Mouse (Mus musculus): ENCODE results near the gene Chmp5. TPM values are rescaled to one million over a fixed set of nuclear protein-coding genes. Genes with fewer than 3 reads are reported as not detected.

The Chmp5 gene
- polyA plus RNA-seq (2014; fragmentation: Nextera tagmentation; extraction: Ambion mirVana), result 70.7 and 74.6 TPM in 2 replicates

GRCm38 (mm10) chr4:40948160-40948708 lies at the start of gene Chmp5, which contains the start of gene Bag1:
Chmp5 (plus strand) TSS chr4:40948407.
Bag1 (minus strand) TSS chr4:40948294.
- peak; percentile 97 for ATAC-seq (replicated peaks; ENCODE audit: low FRiP score)

GRCm38 (mm10) chr4:40898476-40899044 lies 49.6 kb upstream of the Chmp5 start:
- H3K4me2 ChIP-seq, result no peak overlapping the region
- no peak overlapping the region for H3K4me3 ChIP-seq (ENCODE audit: low read depth, low read length)
- no peak overlapping the region for H3K27ac ChIP-seq (ENCODE audit: low read depth, low read length)
- WGBS, result 79% methylated on average over 6 of the region's 6 CpGs
- DNase-seq (ENCODE audit: low spot score), result no peak
- H3K4me1 ChIP-seq (replicated peaks; ENCODE audit: control insufficient read depth, insufficient read depth, low read length), result no peaks in the 10 kb centered on the region; the same call in 1 of the 2 replicates
- H3K9me3 ChIP-seq (ENCODE audit: control insufficient read depth, low read length), result no peaks in the 10 kb centered on the region
- no peaks in the 10 kb centered on the region for H3K27me3 ChIP-seq (replicated peaks; ENCODE audit: control insufficient read depth, insufficient read depth, low read length)
- ATAC-seq (replicated peaks; ENCODE audit: low FRiP score), result no peak
- no peaks in the 10 kb centered on the region for H3K36me3 ChIP-seq (ENCODE audit: control insufficient read depth, insufficient read depth, low read length)
- no peak overlapping the region for H3K9ac ChIP-seq (ENCODE audit: low read depth, low read length)

More at GRCm38 (mm10) chr4:40948160-40948708, at the start of gene Chmp5, which contains the start of gene Bag1:
- H3K4me3 ChIP-seq (ENCODE audit: low read depth, low read length), result peak within 1 kb of the TSS; percentile 93
- no peaks in the 10 kb centered on the region for H3K27me3 ChIP-seq (replicated peaks; ENCODE audit: control insufficient read depth, insufficient read depth, low read length)
- peak within 1 kb of the TSS; percentile 92 for H3K9ac ChIP-seq (ENCODE audit: low read depth, low read length)
- WGBS, result under 1% methylated on average over 50 of the region's 50 CpGs
- H3K9me3 ChIP-seq (ENCODE audit: control insufficient read depth, low read length), result no peaks in the 10 kb centered on the region
- peak within 1 kb of the TSS; percentile 90 for H3K4me2 ChIP-seq
- peak within 1 kb of the TSS; percentile 78 for H3K27ac ChIP-seq (ENCODE audit: low read depth, low read length)
- peaks cover 20% of the 10 kb centered on the region for H3K36me3 ChIP-seq (ENCODE audit: control insufficient read depth, insufficient read depth, low read length)
- peaks cover 17% of the 10 kb centered on the region for H3K4me1 ChIP-seq (replicated peaks; ENCODE audit: control insufficient read depth, insufficient read depth, low read length)
- peak; percentile 98 for DNase-seq (ENCODE audit: low spot score)

- no peak overlapping the region for H3K4me3 ChIP-seq (ENCODE audit: low read depth, low read length)
- 77% methylated on average over 2 of the region's 2 CpGs for WGBS
- no peaks in the 10 kb centered on the region for H3K9me3 ChIP-seq (ENCODE audit: control insufficient read depth, low read length)
- H3K27me3 ChIP-seq (replicated peaks; ENCODE audit: control insufficient read depth, insufficient read depth, low read length), result no peaks in the 10 kb centered on the region
- H3K36me3 ChIP-seq (ENCODE audit: control insufficient read depth, insufficient read depth, low read length), result no peaks in the 10 kb centered on the region
- no peak overlapping the region for H3K9ac ChIP-seq (ENCODE audit: low read depth, low read length)
- no peaks in the 10 kb centered on the region; the same call in 1 of the 2 replicates for H3K4me1 ChIP-seq (replicated peaks; ENCODE audit: control insufficient read depth, insufficient read depth, low read length)
- H3K27ac ChIP-seq (ENCODE audit: low read depth, low read length), result no peak overlapping the region
- ATAC-seq (replicated peaks; ENCODE audit: low FRiP score), result no peak
- DNase-seq (ENCODE audit: low spot score), result no peak
- H3K4me2 ChIP-seq, result no peak overlapping the region
Observed at GRCm38 (mm10) chr4:40899264-40899663, 48.9 kb upstream of the Chmp5 start.

GRCm38 (mm10) chr4:40900071-40900470 lies 48.1 kb upstream of the Chmp5 start:
- no peaks in the 10 kb centered on the region for H3K27me3 ChIP-seq (replicated peaks; ENCODE audit: control insufficient read depth, insufficient read depth, low read length)
- no peak overlapping the region for H3K4me2 ChIP-seq
- H3K4me1 ChIP-seq (replicated peaks; ENCODE audit: control insufficient read depth, insufficient read depth, low read length), result no peaks in the 10 kb centered on the region; the same call in 1 of the 2 replicates
- no peaks in the 10 kb centered on the region for H3K9me3 ChIP-seq (ENCODE audit: control insufficient read depth, low read length)
- DNase-seq (ENCODE audit: low spot score) (no peak), ATAC-seq (replicated peaks; ENCODE audit: low FRiP score) (peak; percentile 46; the same call in 1 of the 2 replicates)
- H3K4me3 ChIP-seq (ENCODE audit: low read depth, low read length), result no peak overlapping the region
- no peaks in the 10 kb centered on the region for H3K36me3 ChIP-seq (ENCODE audit: control insufficient read depth, insufficient read depth, low read length)
- WGBS, result 79% methylated on average over 3 of the region's 3 CpGs
- peak overlapping the region; percentile 50; the same call in 1 of the 2 replicates for H3K27ac ChIP-seq (ENCODE audit: low read depth, low read length)
- H3K9ac ChIP-seq (ENCODE audit: low read depth, low read length), result no peak overlapping the region

- DNase-seq (ENCODE audit: low spot score) (no peak), ATAC-seq (replicated peaks; ENCODE audit: low FRiP score) (peak; percentile 50; the same call in 1 of the 2 replicates)
- H3K9ac ChIP-seq (ENCODE audit: low read depth, low read length), result no peak overlapping the region
- H3K4me2 ChIP-seq, result no peak overlapping the region
- H3K27ac ChIP-seq (ENCODE audit: low read depth, low read length), result no peak overlapping the region; the same call in 1 of the 2 replicates
- H3K9me3 ChIP-seq (ENCODE audit: control insufficient read depth, low read length), result no peaks in the 10 kb centered on the region
- no peak overlapping the region for H3K4me3 ChIP-seq (ENCODE audit: low read depth, low read length)
- H3K36me3 ChIP-seq (ENCODE audit: control insufficient read depth, insufficient read depth, low read length), result no peaks in the 10 kb centered on the region
- no peaks in the 10 kb centered on the region for H3K27me3 ChIP-seq (replicated peaks; ENCODE audit: control insufficient read depth, insufficient read depth, low read length)
- H3K4me1 ChIP-seq (replicated peaks; ENCODE audit: control insufficient read depth, insufficient read depth, low read length), result no peaks in the 10 kb centered on the region; the same call in 1 of the 2 replicates
- 73% methylated on average over 4 of the region's 4 CpGs for WGBS
Observed at GRCm38 (mm10) chr4:40900612-40901011, 47.6 kb upstream of the Chmp5 start.

GRCm38 (mm10) chr4:40906298-40906697 lies 41.9 kb upstream of the Chmp5 start:
- 46% methylated on average over 1 of the region's 1 CpGs for WGBS
- Histone ChIP-seq H3K4me3 (ENCODE audit: low read depth, low read length) (no peak overlapping the region), H3K27me3 (replicated peaks; ENCODE audit: control insufficient read depth, insufficient read depth, low read length) (no peaks in the 10 kb centered on the region), H3K4me1 (replicated peaks; ENCODE audit: control insufficient read depth, insufficient read depth, low read length) (peaks cover 5% of the 10 kb centered on the region; the same call in 1 of the 2 replicates), H3K9me3 (ENCODE audit: control insufficient read depth, low read length) (no peaks in the 10 kb centered on the region), H3K27ac (ENCODE audit: low read depth, low read length) (no peak overlapping the region), H3K9ac (ENCODE audit: low read depth, low read length) (no peak overlapping the region), H3K36me3 (ENCODE audit: control insufficient read depth, insufficient read depth, low read length) (no peaks in the 10 kb centered on the region), H3K4me2 (no peak overlapping the region)
- DNase-seq (ENCODE audit: low spot score) (no peak), ATAC-seq (replicated peaks; ENCODE audit: low FRiP score) (no peak)

GRCm38 (mm10) chr4:40908261-40908969 lies 39.8 kb upstream of the Chmp5 start:
- Histone ChIP-seq H3K27me3 (replicated peaks; ENCODE audit: control insufficient read depth, insufficient read depth, low read length) (no peaks in the 10 kb centered on the region), H3K36me3 (ENCODE audit: control insufficient read depth, insufficient read depth, low read length) (no peaks in the 10 kb centered on the region), H3K9me3 (ENCODE audit: control insufficient read depth, low read length) (no peaks in the 10 kb centered on the region), H3K4me1 (replicated peaks; ENCODE audit: control insufficient read depth, insufficient read depth, low read length) (peaks cover 5% of the 10 kb centered on the region; the same call in 1 of the 2 replicates), H3K4me3 (ENCODE audit: low read depth, low read length) (no peak overlapping the region), H3K9ac (ENCODE audit: low read depth, low read length) (no peak overlapping the region), H3K27ac (ENCODE audit: low read depth, low read length) (no peak overlapping the region), H3K4me2 (peak overlapping the region; percentile 25; the same call in 1 of the 2 replicates)
- DNase-seq (ENCODE audit: low spot score) (no peak), ATAC-seq (replicated peaks; ENCODE audit: low FRiP score) (no peak)
- WGBS, result 46% methylated on average over 20 of the region's 20 CpGs

- no peak overlapping the region for H3K4me2 ChIP-seq
- H3K9ac ChIP-seq (ENCODE audit: low read depth, low read length), result no peak overlapping the region
- no peak for DNase-seq (ENCODE audit: low spot score)
- H3K27ac ChIP-seq (ENCODE audit: low read depth, low read length), result no peak overlapping the region
- no peaks in the 10 kb centered on the region for H3K4me1 ChIP-seq (replicated peaks; ENCODE audit: control insufficient read depth, insufficient read depth, low read length)
- H3K4me3 ChIP-seq (ENCODE audit: low read depth, low read length), result no peak overlapping the region
- H3K9me3 ChIP-seq (ENCODE audit: control insufficient read depth, low read length), result no peaks in the 10 kb centered on the region
- ATAC-seq (replicated peaks; ENCODE audit: low FRiP score), result no peak
- H3K36me3 ChIP-seq (ENCODE audit: control insufficient read depth, insufficient read depth, low read length), result no peaks in the 10 kb centered on the region
- H3K27me3 ChIP-seq (replicated peaks; ENCODE audit: control insufficient read depth, insufficient read depth, low read length), result no peaks in the 10 kb centered on the region
Observed at GRCm38 (mm10) chr4:40914287-40914867, 33.8 kb upstream of the Chmp5 start.

All from liver, embryonic 11.5 days (tissue).